Mouse (Mus musculus) ZHBTc4 (cell line): ENCODE results near the gene Aldh1l1.

Experiments used
- DNase-seq: peaks from one replicate; pipeline ENCODE4 v3.0.0-alpha.2; 2011; ENCODE audit warnings: low read depth, low spot score

Gene Aldh1l1

GRCm38 (mm10) chr6:90590707-90591106 is 104.5 kb downstream of the Aldh1l1 start:
- no peak for DNase-seq

DNA sequence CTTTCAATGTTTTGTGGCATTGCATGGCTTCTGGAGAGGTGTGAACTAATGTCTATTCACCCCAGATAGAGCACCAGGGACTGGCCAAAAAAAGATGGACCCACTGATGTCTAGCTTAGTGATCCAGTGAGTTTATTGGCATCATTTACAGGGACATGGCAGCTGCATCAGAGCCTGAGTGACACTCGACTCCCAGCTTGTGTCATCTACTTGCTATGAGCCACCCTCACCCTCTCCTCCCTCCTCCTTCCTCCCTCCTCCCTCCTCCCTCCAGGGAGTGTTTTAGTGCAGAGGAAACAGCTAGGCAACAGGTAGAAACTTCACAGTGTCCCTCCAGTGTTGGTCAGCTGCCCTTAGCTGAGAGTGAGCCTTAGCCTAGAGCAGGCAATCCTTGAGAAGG is 108.7 kb downstream of the Aldh1l1 start:
- no peak for DNase-seq

GRCm38 (mm10) chr6:90597060-90597459 is 110.8 kb downstream of the Aldh1l1 start:
- no peak for DNase-seq

GRCm38 (mm10) chr6:90597592-90597991 is 111.4 kb downstream of the Aldh1l1 start:
- no peak for DNase-seq

DNA sequence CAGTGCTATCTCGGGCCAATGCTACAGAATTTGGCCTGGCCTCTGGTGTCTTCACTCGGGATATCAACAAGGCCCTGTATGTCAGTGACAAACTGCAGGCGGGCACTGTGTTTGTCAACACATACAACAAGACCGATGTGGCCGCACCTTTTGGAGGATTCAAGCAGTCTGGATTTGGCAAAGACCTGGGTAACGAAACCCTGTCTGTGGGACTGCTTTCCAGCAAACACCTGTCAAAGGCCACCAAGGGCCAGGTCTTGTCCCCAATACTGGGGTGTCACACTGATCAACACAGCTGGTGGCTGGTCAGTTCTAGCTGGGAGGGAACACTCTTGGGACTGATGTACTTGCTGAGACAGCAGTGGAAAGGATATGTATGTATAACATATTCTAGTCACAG is 112.0 kb downstream of the Aldh1l1 start:
- DNase-seq: no peak

DNA sequence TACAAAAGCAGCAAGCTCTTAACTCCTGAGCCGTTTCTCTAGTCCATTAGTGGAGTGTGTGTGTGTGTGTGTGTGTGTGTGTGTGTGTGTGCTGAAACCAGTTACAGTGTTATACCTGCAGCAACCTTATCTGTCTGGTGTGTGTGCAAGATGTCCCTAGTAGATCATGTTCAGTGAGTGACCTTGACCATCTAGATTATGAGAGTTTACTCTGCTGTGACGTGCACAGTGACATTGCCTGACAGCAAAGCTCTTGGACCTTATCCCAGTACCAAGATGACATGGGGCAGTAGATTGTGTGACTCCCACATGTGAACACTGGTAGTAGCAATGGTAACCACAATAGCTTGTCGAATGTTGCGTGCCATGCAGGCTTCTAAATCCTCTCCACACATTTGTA is 114.1 kb downstream of the Aldh1l1 start:
- no peak for DNase-seq

DNA sequence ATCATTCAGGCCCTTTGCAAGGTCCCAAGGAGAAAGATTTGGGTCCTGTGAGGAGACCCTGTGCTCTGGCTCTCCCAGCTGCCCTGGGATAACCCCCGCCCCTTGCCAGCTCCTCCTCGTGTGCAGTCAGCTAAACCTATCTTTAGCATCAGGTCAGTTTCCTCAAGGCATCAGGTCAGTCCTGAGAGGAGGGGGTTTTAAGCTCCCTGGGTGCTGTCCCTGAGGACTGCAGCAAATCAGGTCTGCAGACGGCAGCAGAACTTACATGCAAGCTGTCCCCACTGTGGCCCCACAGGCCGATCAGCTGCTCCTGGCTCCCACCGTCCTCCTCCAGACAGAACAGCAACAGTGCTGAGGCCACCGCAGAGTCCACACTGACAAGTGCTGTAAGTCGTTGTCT is 115.5 kb downstream of the Aldh1l1 start:
- no peak for DNase-seq

DNA sequence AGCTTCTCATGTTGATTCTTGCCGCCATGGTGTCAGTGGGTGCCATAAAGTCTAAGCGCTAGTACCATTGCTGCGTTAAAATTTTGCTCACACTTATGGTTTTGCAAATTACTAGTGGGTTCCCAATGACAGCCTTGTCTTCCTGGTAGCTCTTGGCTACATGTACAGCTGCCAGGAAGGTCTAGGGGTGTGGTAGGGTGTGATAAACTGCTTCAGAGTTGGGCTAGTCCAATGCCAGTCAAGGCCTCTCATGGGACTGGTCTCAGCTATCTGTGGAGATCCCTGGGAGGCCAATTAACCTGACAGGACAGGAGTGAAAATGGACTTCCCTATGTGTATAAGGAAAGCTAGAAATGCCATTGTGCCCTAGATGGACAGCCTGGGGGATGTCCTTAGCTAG is 116.1 kb downstream of the Aldh1l1 start:
- DNase-seq: no peak

DNA sequence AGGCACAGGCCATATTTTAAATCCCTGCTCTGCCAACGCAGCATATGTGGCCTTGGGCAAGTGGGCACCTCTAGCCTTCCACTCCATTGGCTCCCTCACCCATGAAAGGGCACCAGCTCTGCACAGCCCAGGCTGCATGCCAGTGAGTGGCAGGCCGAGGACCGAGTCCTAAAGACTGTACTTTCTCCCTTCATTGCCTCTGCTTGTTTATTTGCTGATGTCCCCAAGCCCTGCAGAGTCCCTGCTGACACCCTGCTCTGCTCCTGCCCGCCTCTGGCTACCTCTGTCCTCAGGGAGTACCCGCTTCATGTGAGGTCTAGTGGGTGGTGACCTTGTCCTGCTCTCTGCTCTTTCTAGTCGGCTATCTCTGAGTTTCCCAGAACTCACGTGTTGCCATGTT is 116.9 kb downstream of the Aldh1l1 start:
- DNase-seq: no peak

GRCm38 (mm10) chr6:90604130-90604529 is 117.9 kb downstream of the Aldh1l1 start:
- no peak for DNase-seq

DNA sequence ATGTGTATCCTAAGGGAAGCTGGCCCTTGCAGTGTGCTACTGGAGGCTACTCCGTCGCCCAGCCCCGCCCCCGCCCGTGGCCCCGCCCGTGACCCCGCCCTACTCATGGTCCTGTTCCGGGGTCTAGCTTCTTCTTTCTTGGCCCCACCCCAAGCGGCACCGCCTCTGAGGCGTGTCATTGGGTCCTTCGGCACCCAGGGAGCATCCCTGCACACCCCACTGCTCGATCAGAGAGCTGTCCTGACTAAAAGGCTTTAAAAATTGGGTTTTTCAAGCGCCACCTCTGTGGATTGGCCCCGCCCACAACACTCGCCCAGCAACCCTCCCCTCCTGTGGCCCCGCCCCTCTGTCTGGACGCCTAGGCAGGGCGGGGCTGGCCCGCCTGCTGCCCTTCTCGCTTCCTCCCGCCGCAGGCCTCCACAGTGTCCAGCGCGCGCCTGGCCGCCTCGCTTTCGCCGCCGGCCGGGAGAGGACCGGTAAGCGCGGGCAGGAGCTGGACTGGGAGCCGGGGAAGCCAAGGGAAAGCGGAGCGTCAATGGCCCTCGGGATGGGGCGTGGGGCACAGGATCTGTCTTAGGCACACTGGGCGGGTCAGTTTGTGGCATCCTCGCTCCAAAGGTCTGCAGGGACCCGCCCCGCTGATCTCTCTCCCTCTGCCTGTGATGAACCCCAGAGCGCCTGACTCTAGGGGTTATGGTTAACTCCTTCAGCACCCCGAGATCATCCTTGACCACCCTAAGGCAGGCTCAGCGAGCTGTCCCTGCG is 118.5 kb downstream of the Aldh1l1 start, which contains the start of gene Slc41a3:
Gene Slc41a3, plus strand, starts transcription at position 193 of the 765 bp plus-strand sequence.
- peak; percentile 89 for DNase-seq

DNA sequence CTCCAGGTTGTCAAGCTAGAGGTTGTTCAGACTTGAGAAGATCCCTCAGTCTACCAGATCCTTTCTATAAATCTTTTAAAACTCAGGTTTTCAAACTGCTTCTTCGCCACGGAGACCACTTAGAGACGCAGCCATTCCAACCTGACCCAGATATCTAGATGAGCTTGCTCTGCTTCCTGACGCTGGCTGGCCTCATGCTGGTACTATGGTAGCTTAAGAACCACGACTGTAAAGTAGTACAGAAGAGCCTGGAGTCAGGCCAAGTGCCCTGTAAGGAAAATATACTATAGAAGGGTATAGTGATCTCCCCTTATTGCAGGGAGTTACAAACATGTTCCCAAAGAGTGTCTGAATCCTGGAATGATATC is 119.1 kb downstream of the Aldh1l1 start:
- DNase-seq: no peak

DNA sequence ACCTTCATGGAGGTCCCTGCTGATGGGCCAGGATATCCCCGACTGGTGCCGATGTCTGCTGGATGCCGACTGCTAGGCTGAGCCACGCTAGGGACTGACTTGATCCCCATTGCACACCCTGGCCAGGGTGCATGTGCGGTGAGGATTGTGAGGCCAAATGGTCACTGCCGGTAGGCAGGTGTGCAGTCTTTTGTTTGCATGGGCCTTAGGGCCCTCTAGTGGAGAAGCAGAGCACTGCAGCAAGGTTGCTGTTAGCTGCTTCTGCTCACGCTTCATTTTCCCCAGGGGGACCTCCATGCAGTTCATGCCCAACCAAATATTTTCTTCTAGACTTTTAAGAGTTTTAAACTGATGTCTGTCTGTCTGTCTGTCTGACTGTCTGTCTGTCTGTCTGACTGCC is 120.3 kb downstream of the Aldh1l1 start:
- DNase-seq: peak; percentile 87

GRCm38 (mm10) chr6:90607196-90607595 is 121.0 kb downstream of the Aldh1l1 start:
- peak; percentile 88 for DNase-seq

DNA sequence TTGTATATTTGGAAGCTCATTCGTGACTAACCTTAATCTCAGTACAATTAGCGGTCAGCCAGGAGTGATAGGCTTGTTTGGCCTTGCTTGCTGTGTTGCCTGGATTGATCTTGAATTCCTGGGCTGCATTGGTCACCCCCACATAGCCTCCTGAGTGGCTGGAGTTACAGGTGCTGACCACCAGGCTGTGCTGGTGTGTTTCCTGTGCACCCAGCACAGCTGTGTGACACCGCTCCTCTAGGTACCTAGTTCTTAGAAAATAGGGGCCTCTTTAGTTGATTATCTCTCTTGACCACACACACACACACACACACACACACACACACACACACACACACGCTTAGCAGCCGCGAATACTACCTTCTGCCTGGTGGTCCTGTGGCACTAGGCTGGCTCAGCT is 122.0 kb downstream of the Aldh1l1 start:
- DNase-seq: peak; percentile 62

DNA sequence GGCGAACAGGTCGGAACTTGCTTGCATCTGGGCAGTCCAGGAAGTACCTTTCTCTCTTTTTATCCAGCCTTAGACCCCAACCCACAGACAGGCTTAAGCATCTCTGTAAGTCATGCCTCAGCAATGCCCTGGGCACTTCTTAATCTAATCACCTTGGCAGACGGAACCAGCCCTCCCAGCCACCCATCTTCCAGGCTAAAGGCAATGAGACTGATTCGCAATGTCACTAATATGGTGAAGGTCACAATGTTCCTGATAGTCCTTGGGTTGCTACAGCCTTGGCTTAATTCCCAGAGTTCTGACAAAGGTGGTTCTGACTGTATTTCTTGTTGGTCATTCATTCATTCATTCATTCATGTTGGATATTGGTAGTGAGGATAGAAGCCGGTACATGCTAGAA is 124.0 kb downstream of the Aldh1l1 start:
- DNase-seq: no peak

GRCm38 (mm10) chr6:90613277-90613676 is 127.0 kb downstream of the Aldh1l1 start:
- DNase-seq: no peak

DNA sequence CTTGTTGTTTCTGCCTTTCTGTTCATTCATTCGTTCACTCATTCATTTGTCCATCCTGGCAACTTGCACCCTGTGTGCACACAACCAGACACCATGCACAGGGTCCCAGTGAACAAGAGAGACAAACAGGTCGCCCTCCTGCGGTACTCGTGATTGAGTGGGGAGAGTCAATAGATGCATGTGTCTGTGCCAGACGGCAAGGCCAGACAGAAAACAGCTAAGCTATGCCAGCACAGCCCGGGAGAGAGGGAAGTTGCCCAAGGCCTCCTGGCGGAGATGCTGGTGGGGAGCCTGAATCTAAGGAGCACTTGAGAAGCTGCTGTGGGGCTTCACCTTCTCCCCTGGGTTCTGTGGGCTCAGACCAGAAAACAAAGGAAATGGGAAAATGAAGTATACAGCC is 129.1 kb downstream of the Aldh1l1 start:
- DNase-seq: no peak

- no peak for DNase-seq
Measured at GRCm38 (mm10) chr6:90615991-90616390, 129.8 kb downstream of the Aldh1l1 start.

DNA sequence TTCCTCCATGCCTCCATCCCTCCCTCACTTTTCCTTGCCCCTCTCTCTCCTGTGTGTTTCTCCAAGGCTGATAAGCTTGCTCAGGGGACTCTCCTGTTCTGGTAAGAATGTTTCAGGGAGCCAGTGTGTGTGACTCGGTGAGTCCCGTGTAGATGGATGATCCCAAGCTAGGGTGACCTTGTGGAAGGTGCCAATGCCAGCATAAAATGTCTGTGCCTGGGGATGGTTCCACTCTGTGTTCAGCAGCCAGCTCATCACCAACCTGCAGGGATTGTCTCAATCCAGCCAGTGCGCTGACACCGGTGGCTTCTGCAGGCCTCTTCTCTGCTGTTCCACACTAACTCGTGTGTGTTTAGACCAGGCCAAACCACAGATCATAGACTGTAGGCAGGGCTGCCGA is 130.3 kb downstream of the Aldh1l1 start:
- DNase-seq: no peak

DNA sequence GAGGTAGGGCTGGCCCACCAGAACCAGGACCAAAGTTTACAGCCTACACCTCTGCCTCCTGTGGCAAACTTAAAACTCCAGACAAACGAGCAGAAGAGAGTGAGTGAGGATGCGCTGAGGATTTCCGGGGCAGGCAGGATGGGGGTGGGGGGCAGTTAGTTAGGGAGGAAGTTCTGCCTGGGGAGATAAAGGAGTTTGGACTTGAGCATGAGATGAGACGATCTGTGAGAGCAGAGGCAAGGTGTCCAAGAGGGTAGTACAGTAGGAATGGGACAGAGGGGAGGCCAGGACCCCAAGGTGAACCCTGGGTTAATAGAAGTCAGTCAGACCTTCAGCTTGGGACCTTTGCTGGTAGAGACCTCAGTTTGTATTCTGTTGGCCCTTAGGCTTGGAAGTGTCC is 132.0 kb downstream of the Aldh1l1 start:
- DNase-seq: no peak

DNA sequence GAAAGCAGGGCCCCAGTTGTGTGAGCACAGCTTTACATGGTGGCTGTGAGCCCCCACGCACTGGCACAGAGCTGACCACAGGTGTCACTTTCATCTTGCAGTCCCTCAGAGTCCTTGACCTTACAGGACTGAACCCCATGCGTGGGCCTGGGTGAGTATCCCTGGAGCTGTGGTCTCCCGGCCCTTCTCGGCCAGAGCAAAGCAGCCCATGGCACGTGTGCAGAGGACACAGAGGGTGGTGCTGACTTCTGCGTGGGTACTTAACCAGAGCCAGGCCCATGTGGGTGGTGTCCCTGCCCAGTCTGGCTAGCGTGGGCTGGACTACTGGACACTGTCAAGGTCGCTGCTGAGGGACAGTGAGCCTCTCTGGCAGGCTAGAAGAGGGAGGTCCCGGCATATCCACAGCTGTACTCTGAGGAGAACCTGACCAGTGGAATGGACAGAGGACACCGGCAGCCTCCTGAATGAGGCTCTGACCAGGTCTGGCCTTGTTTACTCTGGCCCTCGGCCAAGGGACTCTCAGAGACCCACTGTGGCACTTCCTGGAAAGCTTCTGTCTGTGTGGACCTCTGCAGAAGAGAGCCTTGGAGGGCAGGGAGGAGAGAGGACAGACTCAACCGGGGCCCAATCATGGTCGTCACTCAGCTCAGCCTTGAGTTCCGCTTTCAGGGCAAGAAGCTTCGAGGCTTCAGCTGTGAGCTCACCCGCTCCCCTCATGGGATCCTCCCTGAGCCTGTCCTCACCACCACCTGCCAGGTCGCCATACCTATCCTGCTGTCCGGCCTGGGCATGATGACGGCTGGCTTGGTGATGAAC is 132.8 kb downstream of the Aldh1l1 start:
- DNase-seq: no peak

DNA sequence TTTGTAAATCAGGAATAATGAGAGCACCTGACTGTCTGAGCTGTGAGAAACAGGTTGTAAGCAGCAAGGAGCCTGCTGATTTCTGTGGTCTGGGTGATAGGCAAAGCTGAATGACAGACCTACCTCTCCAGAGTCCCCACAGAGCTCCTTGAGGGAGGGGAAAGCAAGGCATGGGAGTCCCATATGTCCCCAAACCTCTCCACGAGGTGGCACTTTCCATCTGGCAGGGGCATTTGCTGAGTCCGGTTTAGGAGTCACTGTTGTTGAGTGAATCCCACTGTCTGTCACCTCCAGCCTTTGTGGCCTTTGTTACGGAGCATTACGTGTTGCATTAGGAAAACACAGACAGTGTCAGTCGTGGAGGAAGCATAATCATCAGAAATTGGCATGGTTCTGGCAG is 133.7 kb downstream of the Aldh1l1 start:
- DNase-seq: no peak
